Mouse (Mus musculus) kidney, postnatal 14 days (tissue): ENCODE data around the gene Wdr20.
A peak's percentile ranks its signal among the peaks of the same experiment; 100 is the strongest.
"Not testable (repeated sequence)": the region's sequence is repeated elsewhere in the genome, so short reads cannot be mapped to it uniquely, and the experiment has no call there.

Source experiments
- DNase-seq: peaks from one replicate; pipeline ENCODE4 v3.0.0; 2022; ENCODE audit warnings: mixed read lengths

Wdr20 gene

DNA sequence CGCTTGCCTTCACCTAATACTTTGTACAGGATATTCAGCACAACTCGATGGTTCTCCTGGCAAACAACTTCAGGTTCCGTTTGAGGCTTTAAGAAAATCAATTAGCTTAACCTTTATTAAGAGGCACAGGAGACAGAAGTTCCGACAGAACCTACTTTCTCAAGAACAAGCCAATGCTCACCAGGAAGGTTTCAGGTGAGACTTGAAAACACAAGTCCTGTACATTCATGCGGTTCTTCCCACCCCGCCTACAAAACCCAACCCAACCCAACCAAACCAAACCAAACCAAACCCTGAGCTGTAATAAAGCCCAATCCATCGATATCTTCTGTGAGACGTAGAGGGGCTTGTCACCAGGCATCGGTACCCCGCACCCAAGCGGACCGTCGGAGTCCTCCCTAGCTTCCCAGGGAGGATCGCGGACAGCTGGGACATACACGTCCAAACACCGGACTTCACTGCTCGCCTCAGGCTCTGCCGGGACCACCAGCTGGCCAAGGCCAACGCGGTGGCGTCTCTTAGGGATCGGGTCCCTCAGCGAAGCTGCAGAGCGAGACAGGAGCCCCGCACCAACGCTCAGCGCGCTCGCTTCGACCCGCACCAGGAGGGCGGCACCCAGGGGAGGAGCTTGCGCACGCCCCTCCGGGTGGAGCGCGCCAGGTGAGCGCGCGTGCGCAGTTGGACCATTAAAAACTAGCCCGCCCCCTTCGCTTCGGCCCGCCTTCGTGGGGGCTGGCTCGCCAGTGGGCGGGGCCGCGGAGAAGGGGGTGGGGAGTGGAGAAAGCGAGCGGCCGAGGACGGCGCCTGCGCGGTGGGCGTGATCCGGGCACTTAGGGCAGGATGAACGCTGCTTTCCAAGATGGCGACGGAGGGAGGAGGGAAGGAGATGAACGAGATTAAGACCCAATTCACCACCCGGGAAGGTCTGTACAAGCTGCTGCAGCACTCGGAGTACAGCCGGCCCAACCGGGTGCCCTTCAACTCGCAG, at the start of gene Wdr20:
TSS of gene Wdr20 (plus strand) at position 775 of the 988 bp plus-strand sequence.
- DNase-seq, result peak; percentile 98

DNA sequence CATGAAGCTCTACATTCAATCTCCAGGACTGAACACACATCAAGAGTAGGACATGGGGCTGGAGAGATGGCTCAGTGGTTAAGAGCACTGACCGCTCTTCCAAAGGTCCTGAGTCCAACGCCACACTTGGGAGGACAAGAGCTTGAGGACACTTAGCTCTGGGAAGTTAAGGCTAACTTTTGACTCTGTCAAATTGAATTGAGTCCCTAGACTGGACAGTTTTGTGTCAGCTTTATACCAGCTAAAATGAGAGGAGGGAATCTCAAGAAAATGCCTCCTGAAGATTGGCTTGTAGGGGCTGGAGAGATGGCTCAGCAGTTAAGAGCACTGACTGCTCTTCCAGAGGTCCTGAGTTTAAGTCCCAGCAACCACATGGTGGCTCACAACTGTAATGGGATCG, 48.8 kb upstream of the Wdr20 start:
- not testable (repeated sequence) for DNase-seq

DNA sequence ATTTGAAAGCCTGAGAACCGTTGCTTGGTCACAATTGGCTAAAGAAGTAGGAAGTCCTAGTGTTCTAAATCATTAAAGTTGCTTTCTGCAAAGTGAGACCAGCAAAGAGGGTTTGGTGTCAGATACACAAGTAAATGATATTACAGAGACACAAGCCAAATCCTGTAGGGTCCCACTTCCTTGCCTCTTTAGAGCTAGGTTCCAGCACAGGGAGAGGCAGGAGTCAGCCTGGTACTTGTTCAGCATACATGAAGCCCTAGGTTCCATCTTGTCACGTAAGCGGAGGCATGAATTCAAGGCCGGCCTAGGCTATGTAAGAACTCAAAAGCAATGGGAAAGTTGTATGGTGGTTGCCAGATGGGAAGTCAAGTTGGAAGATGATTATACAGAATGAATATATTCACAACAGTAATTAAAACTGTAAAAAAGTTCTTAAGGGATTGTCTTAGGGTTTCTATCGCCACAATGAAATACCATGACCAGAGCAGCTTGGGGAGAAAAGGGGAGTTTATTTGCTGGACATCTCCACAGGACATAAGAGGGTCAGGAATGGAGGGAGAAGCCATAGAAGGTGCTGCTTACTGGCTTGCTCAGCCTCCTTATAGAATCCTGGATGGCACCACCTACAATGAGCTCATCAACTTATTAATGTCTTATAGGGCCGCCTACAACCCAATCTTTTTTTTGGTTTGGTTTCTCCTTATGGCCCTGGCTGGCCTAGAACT, 47.7 kb upstream of the Wdr20 start:
- DNase-seq, result no peak

DNA sequence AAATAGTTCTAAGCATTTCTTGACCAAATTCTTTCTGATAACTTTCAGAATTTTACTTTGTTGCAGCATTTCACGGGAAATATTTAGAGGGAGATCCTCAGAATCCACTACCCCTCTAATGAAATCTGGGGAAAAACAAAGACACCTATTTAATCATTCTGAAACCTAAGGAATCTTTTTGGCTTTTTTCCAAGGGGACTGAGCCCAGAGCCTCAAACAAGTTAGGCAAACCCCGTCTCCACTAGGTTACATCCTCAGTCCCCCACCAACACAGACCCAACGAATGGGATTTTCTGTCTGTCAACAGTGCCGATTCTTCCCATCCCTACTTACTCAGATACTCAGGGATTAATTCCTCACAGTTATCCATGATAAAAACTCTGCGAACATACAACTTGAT, 44.4 kb upstream of the Wdr20 start:
- DNase-seq, result not testable (repeated sequence)

DNA sequence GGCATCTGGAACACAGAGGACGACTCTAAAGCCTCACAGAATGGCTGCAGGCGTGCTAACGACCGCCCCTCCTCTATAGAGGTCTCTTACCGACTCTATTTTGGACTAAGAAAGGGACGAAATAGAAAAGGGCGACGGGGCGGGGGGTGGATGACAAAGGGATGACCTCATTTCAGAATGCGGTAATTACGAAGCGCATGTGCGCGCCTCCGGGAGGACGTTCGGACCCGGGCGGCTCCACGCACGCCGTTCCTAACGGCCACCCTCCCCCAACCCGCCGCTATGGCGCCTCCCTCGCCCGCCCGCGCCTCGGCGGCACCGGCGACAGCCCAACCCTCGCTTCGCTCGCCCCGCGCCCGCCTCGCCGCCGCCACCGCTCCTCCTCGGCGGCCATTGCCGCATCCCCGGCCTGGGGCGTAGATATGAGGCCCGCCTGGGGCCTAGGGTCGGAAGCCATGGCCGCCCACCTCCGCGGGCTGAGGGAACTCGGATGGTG, 42.0 kb upstream of the Wdr20 start:
- peak; percentile 59 for DNase-seq

DNA sequence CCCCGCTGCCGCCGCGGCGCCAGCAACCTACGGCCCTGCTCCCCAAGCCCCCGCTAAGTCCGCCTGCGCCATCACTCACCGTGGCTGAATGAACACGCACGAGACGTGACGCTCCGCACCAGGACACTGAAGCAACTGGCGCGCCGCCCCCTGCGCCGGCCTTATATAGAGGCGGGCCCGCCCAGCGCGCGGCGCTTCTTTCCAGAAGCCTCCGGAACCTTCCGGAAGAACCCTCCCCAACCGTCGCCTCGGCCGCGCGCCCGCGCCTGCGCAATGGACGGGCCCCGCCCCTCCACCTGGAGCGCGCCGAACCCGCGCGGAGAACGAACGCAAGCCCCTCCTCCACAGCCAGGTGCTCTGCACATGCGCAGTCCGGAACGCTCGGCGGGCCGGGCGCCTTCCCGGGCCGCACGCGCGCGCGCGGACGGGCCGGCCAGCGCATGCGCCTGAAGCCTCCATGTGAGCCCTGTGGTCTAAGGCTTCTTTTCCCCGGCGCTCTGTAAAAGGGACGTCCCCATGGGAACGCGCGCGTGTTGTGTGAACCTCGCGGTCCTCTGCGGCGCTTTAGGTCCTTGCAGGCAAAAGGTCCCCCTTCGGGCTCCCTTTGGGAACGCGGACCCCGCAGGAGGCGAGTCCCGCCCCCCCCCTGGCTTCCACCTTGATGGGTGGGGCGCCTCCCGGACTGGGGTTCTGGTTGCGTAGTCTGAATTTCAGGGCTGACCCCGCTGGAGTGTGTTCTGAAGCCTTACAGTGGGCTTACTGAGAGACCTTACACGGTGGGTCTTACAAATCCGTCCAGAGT, 41.4 kb upstream of the Wdr20 start:
- peak; percentile 99 for DNase-seq

DNA sequence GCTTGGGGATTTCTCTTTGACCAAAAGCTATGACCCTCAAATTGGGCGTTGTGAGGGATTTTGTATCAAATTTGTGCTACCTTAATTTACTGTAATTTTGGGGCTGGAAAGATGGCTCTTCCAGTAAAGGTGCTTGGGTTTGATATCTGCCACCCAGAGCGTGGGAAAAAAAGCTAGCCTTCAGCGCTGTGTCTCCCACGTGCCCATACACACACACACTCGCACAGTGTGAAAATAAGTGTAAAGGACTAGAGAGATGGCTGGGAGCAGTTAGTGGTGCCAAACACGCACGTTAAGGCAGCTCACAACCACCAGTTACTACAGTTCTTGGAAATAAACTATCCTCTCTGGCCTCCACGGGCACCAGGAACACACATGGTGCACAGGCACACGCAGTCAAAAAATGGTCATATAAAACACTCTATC, 40.8 kb upstream of the Wdr20 start:
- DNase-seq, result no peak

DNA sequence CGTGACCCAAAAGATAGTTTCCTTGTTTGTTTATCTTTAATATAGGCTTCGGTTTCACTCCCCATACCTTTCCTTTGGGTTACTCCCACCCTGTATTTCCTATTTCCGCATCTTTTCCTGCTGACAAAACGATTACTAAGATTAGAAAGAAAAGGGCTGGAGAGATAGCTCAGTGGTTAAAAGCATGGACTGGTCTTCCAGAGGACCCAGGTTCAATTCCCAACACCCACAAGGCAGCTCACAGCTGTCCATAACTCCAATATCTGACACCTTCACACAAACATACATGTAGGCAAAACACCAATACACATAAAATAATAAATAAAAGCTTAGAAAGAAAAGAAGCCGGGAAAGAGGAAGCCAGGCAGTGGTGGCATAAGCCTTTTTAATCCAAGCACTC, 40.3 kb upstream of the Wdr20 start:
- no peak for DNase-seq

DNA sequence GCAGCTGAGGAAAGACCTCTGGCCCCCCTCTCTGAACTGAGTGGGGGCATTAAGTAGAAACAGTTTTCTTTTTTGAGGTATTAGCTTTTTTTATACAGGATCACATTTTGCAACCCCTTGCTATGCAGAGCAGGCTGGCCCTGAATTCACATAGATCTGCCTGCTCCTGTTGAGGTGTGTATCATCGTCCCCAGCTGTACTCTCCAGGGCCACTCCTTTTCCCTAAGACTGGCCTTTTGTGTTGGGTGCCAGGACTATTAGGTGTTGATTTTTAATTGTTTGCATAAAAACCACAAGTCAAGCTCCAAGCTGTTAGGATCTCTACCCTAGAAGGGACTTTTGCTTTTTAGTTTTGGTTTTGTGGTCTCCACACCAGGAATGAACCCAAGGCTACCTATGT, 39.7 kb upstream of the Wdr20 start:
- DNase-seq, result no peak

DNA sequence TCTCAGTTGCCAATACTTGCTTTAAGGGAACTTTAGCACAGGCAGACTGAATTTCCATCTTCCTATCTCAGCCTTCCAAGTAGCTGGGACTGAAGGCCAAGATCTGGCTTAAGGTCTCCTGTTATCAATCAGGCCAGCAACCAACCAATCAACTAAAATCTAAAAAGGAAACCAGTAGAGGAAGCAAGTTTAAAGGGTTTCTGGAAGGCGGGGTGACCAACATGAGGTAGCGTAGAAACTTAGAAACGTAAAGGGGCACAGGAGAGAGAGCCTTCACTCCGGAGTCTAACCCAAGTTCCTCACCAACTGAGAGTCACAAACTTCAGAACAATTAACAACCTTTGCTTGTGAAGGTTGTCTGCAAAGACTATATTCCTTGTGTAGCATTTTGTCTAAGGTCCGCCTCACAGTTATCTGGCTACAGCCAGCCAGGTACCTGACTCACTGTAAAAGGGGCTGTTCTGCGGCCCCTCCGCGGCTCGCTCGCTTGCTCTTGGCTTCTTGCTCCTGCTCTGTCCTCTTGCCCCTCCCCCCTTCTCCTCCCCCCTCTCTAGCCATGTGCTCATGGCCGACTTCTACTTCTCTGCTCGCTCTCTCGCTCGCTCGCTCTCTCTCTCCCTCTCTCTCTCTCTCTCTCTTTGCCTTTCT, 39.1 kb upstream of the Wdr20 start:
- DNase-seq, result no peak

DNA sequence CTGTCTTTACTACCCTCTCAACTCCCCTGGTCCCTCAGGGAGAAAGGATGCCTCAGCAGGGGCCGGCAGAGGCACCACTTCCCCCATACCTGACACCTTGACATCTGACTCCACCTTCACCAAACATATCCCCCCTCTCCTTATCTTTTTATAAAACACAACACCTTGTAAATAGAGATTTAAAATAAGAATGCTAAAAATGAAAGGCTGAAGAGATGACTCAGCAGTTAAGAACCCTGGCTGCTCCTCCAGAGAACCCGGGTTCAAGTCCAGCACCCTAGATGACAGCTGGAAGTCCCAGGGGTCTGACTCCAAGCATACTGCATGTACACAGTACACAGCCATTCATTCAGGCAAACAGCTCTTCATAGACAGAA, 38.6 kb upstream of the Wdr20 start:
- DNase-seq, result no peak

DNA sequence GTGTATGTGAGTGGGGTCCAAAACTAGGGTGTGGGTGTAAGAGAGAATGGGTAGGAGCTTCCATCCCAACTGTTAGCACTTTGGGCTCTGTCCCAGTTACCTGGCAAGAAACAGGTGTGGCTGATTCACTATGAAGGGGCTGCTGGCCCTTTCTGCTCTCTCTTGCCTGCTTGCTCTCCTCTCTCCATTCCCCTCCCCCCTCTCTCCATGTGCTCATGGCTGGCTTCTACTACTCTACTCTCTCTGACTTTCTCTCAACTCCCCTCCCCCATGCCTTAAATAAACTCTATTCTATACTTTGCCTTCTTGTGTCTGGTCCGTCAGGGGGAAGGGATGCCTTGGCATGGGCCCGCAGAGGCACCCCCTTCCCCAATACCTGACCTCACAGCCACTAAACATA, 37.0 kb upstream of the Wdr20 start:
- no peak for DNase-seq

DNA sequence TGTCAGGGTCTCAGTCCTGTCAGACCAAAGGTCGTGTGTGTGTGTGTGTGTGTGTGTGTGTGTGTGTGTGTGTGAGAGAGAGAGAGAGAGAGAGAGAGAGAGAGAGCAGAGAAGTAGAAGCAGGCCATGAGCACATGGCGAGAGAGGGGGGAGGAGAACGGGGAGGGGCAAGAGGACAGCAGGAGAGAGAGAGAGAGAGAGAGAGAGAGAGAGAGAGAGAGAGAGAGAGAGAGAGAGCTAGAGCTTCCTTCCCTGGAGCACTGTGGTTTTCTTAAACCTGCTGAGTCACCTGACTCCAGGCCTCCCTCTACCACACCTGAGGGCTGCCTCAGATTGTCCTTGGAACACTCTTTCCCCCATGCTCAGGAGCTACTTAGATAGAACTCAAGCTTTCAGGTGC, 36.4 kb upstream of the Wdr20 start:
- DNase-seq, result not testable (repeated sequence)

DNA sequence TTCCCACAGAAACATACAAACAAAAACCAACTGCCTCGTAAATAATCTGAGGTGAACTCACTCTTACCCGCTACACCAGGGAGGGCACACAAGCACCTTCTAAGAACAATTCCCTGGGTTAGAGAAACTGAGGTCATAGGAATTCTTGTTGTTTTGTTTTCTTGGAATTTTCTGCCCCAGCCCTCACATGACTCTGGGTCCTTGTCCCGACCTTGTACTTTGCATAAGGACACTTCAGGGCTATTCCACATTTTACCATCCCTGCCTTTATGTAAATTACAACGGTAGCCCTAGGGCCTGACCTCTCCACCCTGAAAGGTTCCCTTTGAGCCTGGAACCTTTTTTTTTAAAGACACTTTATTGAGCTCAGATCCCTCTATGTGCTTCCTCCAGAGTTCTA, 35.2 kb upstream of the Wdr20 start, which contains the start of gene Hsp90aa1:
TSS of gene Hsp90aa1 (minus strand) at position 173 of the 400 bp plus-strand sequence.
- no peak for DNase-seq

DNA sequence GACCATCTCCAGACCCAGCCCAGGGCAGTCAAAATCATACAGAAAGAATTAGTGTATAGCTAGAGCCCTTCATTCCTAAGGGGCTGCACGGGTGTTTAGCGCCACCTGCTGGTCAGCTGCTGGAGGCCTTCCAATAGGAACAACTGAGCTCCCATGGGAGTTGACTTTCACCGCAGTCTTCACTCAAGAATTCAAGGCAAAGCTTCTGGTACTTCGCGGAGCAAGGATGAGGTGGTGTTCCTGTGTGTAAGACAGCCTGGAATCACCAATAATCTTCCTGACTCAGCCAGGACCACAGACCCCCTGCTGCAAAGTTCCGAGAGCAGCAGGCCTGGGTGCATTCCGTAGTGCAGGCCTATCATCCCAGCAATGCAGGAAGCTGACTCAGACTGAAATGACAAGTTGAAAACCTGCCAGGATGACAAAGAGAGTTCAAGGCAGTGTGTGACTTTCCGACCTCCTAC, 34.7 kb upstream of the Wdr20 start:
- DNase-seq, result peak; percentile 89

DNA sequence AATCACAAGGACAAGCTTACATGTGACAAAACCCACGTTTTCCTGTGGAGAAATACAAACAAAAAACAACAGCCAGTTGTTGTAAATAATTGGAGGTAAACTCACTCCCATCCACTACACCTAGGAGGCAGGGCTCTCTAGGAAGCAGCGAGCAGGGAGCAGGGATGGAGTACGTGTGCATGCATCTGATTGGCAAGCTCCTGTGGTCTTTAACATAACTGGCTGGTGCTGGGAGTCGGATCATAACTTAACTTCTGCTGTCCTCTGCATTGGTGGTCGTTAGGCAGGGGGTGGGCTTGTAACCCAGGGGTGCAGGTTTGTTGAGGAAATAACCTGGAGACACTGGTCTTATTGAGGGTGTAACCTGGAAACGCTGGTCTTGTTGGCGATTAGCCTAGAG, 34.1 kb upstream of the Wdr20 start:
- no peak for DNase-seq

DNA sequence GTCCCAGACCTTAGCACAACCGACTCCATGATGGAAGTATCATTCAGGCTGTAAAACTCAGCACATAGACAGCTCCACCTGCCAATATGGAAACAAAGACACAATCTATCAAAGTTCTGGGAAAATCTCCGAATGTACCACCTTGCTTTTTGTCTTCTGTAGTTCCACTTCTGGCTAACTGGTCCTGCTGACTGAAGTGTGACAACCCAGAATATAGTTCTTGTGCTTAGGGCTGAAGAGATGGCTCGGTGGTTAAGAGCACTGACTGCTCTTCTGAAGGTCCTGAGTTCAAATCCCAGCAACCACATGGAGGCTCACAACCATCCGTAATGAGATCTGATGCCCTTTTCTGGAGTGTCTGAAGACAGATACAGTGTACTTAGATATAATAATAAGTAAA, 32.3 kb upstream of the Wdr20 start:
- DNase-seq, result not testable (repeated sequence)

DNA sequence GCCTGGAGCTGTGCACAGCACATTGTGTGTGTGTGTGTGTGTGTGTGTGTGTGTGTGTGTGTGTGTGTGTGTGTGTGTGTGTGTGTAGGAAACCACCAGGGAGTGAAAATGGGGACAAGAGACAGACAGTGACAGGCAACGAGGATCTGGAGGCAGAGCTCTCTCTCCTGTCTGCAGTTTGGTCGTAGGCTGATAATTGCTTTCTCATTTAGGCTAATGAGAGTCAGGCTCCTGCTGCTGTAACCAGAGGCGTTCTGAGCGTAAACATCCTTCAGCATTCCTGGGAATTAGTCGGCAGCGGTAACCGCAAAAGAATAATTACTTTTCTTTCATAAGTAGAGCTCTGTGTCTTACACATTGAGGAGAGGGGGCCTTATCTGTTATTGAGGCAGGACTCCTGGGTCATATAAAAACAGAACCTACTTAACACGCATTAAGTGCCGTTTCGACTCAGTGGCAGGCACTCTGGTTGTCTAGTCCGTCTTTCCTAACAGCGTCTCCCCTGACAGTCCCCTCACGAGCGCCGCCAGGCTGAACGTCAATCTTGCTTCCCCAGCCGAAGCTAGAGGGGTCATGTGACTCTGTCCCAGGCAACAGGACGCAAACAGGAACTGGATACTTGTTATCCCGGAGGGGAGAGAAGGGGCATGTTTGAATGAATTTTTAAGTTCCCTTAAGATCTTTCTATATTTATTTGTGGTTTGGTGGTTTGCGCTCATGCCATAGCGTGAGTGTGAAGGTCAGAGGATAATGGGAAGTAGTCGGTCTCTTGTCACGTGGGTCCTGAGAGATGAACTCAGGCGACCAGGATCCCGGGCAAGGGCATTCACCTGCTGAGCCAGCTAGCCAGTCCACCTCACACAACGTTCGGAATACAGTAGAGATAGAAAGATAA, 31.2 kb upstream of the Wdr20 start:
- DNase-seq, result peak; percentile 71

DNA sequence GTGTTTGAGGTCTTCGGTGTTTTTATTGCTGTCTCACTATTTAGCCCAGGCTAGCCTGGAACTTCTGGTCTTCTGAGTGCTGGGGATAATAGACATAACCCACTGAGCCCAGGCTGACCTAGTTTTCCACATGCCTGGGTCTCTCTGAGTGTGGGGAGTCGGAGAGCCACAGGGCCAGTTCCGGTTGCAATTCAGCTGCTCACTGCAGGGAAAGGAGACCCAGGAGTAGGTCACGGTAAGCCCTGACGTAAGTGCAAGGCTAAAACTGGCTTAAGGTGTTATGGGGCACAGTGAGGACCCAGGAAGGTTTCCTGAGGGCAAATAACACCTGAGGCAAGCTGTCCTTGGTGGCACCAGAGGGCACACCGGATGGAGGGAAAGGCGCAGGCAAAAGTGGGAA, 30.3 kb upstream of the Wdr20 start:
- no peak for DNase-seq

DNA sequence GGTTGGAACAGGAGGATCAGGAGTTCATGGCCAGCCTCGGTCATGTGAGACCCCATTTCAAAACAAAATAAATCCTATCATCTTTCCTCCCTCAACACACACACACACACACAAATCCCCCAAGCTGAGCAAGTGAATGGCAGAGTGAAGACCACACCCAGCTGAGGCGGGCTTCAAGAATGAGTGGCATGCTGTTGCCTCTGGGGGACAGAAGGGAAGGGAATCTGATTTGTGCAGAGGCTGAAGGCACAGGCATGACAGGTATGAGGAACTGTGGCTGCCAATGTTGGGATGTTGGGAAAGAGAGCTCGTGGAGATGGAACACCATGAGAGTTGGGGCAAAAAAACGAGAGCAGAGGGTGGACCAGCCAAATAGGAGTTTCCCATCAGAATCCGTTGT, 26.5 kb upstream of the Wdr20 start:
- DNase-seq, result no peak

DNA sequence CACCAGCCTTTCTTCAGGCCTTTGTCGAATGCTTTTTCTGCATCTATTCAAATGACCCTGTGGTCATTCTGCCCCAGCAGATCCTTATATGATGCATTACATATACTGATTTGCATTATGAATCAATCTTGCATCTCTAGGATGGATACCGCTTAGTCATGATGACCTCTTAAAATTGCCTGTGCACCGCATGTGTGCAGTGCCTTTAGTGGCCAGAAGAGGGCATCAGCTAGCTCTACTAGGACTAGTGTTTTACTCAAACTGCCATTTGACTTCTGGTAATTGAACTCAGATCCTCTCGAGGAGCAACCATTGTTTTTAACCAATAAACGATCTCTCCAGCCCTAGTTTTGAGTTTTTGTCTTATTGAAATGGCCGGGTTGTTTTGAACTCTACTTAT, 24.0 kb upstream of the Wdr20 start:
- DNase-seq, result no peak
